Mouse (Mus musculus): ENCODE measurements around the gene Cpa1.

DNA sequence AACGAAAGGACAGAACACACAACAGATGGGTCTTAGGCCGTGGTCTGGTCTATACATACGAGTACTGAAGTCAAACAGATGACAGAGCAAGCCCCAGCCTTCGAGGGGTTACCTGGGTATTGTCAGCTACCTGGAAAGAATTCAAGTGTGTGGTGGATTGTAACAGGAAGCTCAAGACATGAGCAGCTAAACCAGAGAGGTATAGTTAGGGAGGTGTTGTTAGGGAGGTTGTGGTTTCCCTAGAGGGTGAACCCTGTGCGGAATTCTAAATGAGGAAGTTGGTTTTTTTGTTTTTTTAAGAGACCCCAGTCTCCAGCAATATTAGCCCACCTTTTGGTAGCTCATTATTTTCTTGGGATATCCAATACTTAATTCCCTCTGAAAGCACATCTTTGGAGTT lies 33.3 kb upstream of the Cpa1 start:
- TF ChIP-seq CTCF (IDR thresholded peaks at IDR 0.05; ENCODE audit: low read depth) (no peak), EP300 (IDR thresholded peaks at IDR 0.05; ENCODE audit: low read depth) (no peak)

All from liver, postnatal 0 days (tissue).